Mouse (Mus musculus): ENCODE measurements around the gene Ubxn11. TPM values are rescaled to one million over a fixed set of nuclear protein-coding genes. Genes with fewer than 3 reads are reported as not detected.

Gene Ubxn11
- polyA plus RNA-seq, 1 experiment, result 15.0 TPM

GRCm38 (mm10) chr4:134166906-134167305, 64.5 kb downstream of the Ubxn11 start:
- no peaks in the 10 kb centered on the region for H3K27me3 ChIP-seq (ENCODE audit: control insufficient read depth, insufficient read depth, low read length)
- H3K4me3 ChIP-seq (replicated peaks; ENCODE audit: insufficient read depth, low read depth, low read length), result no peak overlapping the region
- DNase-seq, result no peak
- H3K4me1 ChIP-seq (ENCODE audit: control insufficient read depth, insufficient read depth, low read length), result no peaks in the 10 kb centered on the region
- TF ChIP-seq POLR2A (IDR thresholded peaks at IDR 0.05; ENCODE audit: borderline replicate concordance, insufficient read depth, low read length) (no peak), CTCF (IDR thresholded peaks at IDR 0.05; ENCODE audit: borderline replicate concordance, insufficient read depth, low read depth, low read length) (no peak)
- no peak overlapping the region for H3K27ac ChIP-seq (ENCODE audit: insufficient read depth, low read length)
- 95% methylated on average over 3 of the region's 3 CpGs for WGBS

DNA sequence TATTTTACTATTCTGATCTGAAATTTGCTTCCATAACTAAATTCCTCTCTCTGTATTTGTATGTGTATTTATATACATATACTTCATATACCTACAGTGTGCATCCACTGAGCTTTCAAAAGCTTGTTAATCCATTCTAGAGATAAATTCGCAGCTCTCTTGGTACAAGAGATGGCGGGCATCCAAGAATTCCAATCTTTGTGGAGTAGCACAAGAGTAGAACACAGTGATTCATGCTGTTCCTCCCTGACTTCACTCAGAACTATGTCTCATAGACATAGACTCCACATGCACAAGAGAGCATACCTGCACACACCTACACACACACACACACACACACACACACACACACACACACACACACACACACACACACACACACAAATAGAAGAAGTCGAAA, 70.0 kb downstream of the Ubxn11 start:
- H3K4me1 ChIP-seq (ENCODE audit: control insufficient read depth, insufficient read depth, low read length), result no peaks in the 10 kb centered on the region
- TF ChIP-seq CTCF (IDR thresholded peaks at IDR 0.05; ENCODE audit: borderline replicate concordance, insufficient read depth, low read depth, low read length) (no peak), POLR2A (IDR thresholded peaks at IDR 0.05; ENCODE audit: borderline replicate concordance, insufficient read depth, low read length) (no peak)
- WGBS, result 54% methylated on average over 3 of the region's 3 CpGs
- no peak for DNase-seq
- H3K27ac ChIP-seq (ENCODE audit: insufficient read depth, low read length), result no peak overlapping the region
- H3K4me3 ChIP-seq (replicated peaks; ENCODE audit: insufficient read depth, low read depth, low read length), result no peak overlapping the region
- no peaks in the 10 kb centered on the region for H3K27me3 ChIP-seq (ENCODE audit: control insufficient read depth, insufficient read depth, low read length)

Other genes with a start within 250 kb of the Ubxn11 start
- 93.6 and 114 TPM in 2 replicates for gene Rps6ka1, start 214.8 kb upstream of the Ubxn11 start, polyA plus RNA-seq (2012; rRNA removed)
- gene Hmgn2, start 133.9 kb upstream of the Ubxn11 start, polyA plus RNA-seq (2012; rRNA removed), result 140 and 148 TPM in 2 replicates
- gene Dhdds, start 101.7 kb upstream of the Ubxn11 start, polyA plus RNA-seq (2012; rRNA removed), result 75.8 and 76.6 TPM in 2 replicates
- 0.16 and 0.23 TPM in 2 replicates for gene Lin28a, start 83.7 kb upstream of the Ubxn11 start, polyA plus RNA-seq (2012; rRNA removed)
- gene Zfp683, start 48.7 kb upstream of the Ubxn11 start, polyA plus RNA-seq (2012; rRNA removed), result not detected in 2 replicates
- gene Crybg2, start 41.8 kb upstream of the Ubxn11 start, polyA plus RNA-seq (2012; rRNA removed), result 0.65 and 0.89 TPM in 2 replicates
- 2.6 and 2.8 TPM in 2 replicates for gene Cd52, start 7.5 kb upstream of the Ubxn11 start, polyA plus RNA-seq (2012; rRNA removed)
- gene Sh3bgrl3, start 26.2 kb downstream of the Ubxn11 start, polyA plus RNA-seq (2012; rRNA removed), result 238 and 258 TPM in 2 replicates
- 24.8 and 25.2 TPM in 2 replicates for gene Cep85, start 84.5 kb downstream of the Ubxn11 start, polyA plus RNA-seq (2012; rRNA removed)
- gene Gm7534, start 100.4 kb downstream of the Ubxn11 start, polyA plus RNA-seq (2012; rRNA removed), result not detected in 2 replicates
- 0.08 TPM in 1 of 2 replicates, not detected in the other for gene Catsper4, start 124.8 kb downstream of the Ubxn11 start, polyA plus RNA-seq (2012; rRNA removed)
- 0.55 and 0.56 TPM in 2 replicates for gene Cnksr1, start 135.8 kb downstream of the Ubxn11 start, polyA plus RNA-seq (2012; rRNA removed)
- 0.52 and 0.84 TPM in 2 replicates for gene E130218I03Rik, start 141.1 kb downstream of the Ubxn11 start, polyA plus RNA-seq (2012; rRNA removed)
- 10.7 and 11.7 TPM in 2 replicates for gene Zfp593, start 143.0 kb downstream of the Ubxn11 start, polyA plus RNA-seq (2012; rRNA removed)
- 1.8 and 1.9 TPM in 2 replicates for gene Gm30191, start 144.4 kb downstream of the Ubxn11 start, polyA plus RNA-seq (2012; rRNA removed)
- gene Grrp1, start 151.5 kb downstream of the Ubxn11 start, polyA plus RNA-seq (2012; rRNA removed), result 6.6 and 7.6 TPM in 2 replicates
- 8.9 and 9.6 TPM in 2 replicates for gene Pdik1l, start 185.3 kb downstream of the Ubxn11 start, polyA plus RNA-seq (2012; rRNA removed)
- 0.07 and 0.24 TPM in 2 replicates for gene Trim63, start 212.6 kb downstream of the Ubxn11 start, polyA plus RNA-seq (2012; rRNA removed)
- gene Slc30a2, start 240.6 kb downstream of the Ubxn11 start, polyA plus RNA-seq (2012; rRNA removed), result 0.13 and 0.20 TPM in 2 replicates

Data from cerebellum, adult 2 months (tissue).